Mouse (Mus musculus): ENCODE measurements around the gene Unc45b. TPM values are rescaled to one million over a fixed set of nuclear protein-coding genes. Genes with fewer than 3 reads are reported as not detected.
"Not testable (repeated sequence)": the region's sequence is repeated elsewhere in the genome, so short reads cannot be mapped to it uniquely, and the experiment has no call there.

Gene Unc45b
- polyA plus RNA-seq, 1 experiment from 2014 or later: 0.25 TPM

GRCm38 (mm10) chr11:82899720-82900119, 10.6 kb upstream of the Unc45b start:
- H3K4me3 ChIP-seq: no peak overlapping the region
- H3K27ac ChIP-seq: no peak overlapping the region
- WGBS: 96% methylated on average over 5 of the region's 5 CpGs
- no peak overlapping the region for H3K9ac ChIP-seq
- no peaks in the 10 kb centered on the region for H3K4me1 ChIP-seq
- no peaks in the 10 kb centered on the region for H3K27me3 ChIP-seq
- no peaks in the 10 kb centered on the region for H3K9me3 ChIP-seq (replicated peaks)
- no peak for ATAC-seq
- H3K36me3 ChIP-seq (ENCODE audit: poor library complexity, severe bottlenecking): peaks cover 74% of the 10 kb centered on the region
- H3K4me2 ChIP-seq: no peak overlapping the region

GRCm38 (mm10) chr11:82901606-82902310, 8.6 kb upstream of the Unc45b start:
- H3K27ac ChIP-seq: no peak overlapping the region
- no peak overlapping the region for H3K9ac ChIP-seq
- WGBS: 91% methylated on average over 20 of the region's 20 CpGs
- no peak for ATAC-seq
- no peak overlapping the region for H3K4me2 ChIP-seq
- H3K4me1 ChIP-seq: no peaks in the 10 kb centered on the region
- no peaks in the 10 kb centered on the region for H3K9me3 ChIP-seq (replicated peaks)
- H3K27me3 ChIP-seq: no peaks in the 10 kb centered on the region
- H3K36me3 ChIP-seq (ENCODE audit: poor library complexity, severe bottlenecking): peaks cover 92% of the 10 kb centered on the region
- H3K4me3 ChIP-seq: no peak overlapping the region

DNA sequence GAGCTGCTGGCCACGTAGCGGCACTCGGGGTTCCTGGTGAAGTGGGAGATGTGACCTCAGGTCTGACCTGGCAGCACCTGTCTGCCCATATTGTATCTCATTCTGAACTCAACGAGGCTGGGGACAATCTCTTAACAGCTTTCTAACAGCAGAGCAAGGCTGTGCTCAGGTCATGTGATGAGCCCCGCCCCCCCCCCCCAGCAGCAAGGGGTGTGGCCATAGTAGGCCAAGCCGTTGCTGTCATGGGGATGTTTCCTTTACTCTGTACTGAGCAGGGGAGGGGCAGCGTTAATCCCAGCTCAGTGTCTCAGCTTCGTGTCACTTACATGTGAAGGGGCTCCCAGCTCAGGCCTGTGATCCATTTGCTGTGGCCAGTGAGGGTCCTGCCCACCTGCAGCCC, 5.4 kb upstream of the Unc45b start:
- Histone ChIP-seq H3K36me3 (ENCODE audit: poor library complexity, severe bottlenecking) (peaks cover 66% of the 10 kb centered on the region), H3K4me2 (no peak overlapping the region), H3K4me3 (no peak overlapping the region), H3K4me1 (peaks cover 9% of the 10 kb centered on the region), H3K9ac (no peak overlapping the region), H3K27me3 (no peaks in the 10 kb centered on the region), H3K27ac (no peak overlapping the region), H3K9me3 (replicated peaks) (no peaks in the 10 kb centered on the region)
- no peak for ATAC-seq
- WGBS: 65% methylated on average over 8 of the region's 8 CpGs

GRCm38 (mm10) chr11:82905816-82906215, 4.5 kb upstream of the Unc45b start:
- H3K9ac ChIP-seq: no peak overlapping the region
- H3K27ac ChIP-seq: no peak overlapping the region
- H3K9me3 ChIP-seq (replicated peaks): no peaks in the 10 kb centered on the region
- H3K27me3 ChIP-seq: no peaks in the 10 kb centered on the region
- no peak for ATAC-seq
- no peak overlapping the region for H3K4me2 ChIP-seq
- WGBS: 86% methylated on average over 5 of the region's 5 CpGs
- no peak overlapping the region for H3K4me3 ChIP-seq
- peaks cover 9% of the 10 kb centered on the region for H3K4me1 ChIP-seq
- H3K36me3 ChIP-seq (ENCODE audit: poor library complexity, severe bottlenecking): peaks cover 57% of the 10 kb centered on the region

- Histone ChIP-seq H3K27ac (no peak within 1 kb of the TSS), H3K4me1 (peaks cover 9% of the 10 kb centered on the region), H3K27me3 (peaks cover 8% of the 10 kb centered on the region; the same call in 1 of the 2 replicates), H3K4me3 (peak within 1 kb of the TSS; percentile 85), H3K36me3 (ENCODE audit: poor library complexity, severe bottlenecking) (peaks cover 36% of the 10 kb centered on the region), H3K9ac (peak within 1 kb of the TSS; percentile 85), H3K4me2 (peak within 1 kb of the TSS; percentile 85), H3K9me3 (replicated peaks) (no peaks in the 10 kb centered on the region)
- WGBS: 1% methylated on average over 72 of the region's 73 CpGs
- peak; percentile 94 for ATAC-seq
Observed at GRCm38 (mm10) chr11:82907651-82908607, 2.4 kb upstream of the Unc45b start, which contains the start of gene Nle1. Gene Nle1, minus strand, starts transcription at chr11:82908411.

- no peaks in the 10 kb centered on the region for H3K9me3 ChIP-seq (replicated peaks)
- WGBS: 48% methylated on average over 10 of the region's 10 CpGs
- ATAC-seq: peak; percentile 10; the same call in 1 of the 2 replicates
- H3K4me3 ChIP-seq: peak overlapping the region; percentile 85
- peak overlapping the region; percentile 85 for H3K4me2 ChIP-seq
- peak overlapping the region; percentile 85 for H3K9ac ChIP-seq
- H3K27me3 ChIP-seq: peaks cover 14% of the 10 kb centered on the region
- no peak overlapping the region for H3K27ac ChIP-seq
- H3K4me1 ChIP-seq: peaks cover 9% of the 10 kb centered on the region
- H3K36me3 ChIP-seq (ENCODE audit: poor library complexity, severe bottlenecking): peaks cover 29% of the 10 kb centered on the region
Observed at GRCm38 (mm10) chr11:82908608-82908989, 1.8 kb upstream of the Unc45b start.

DNA sequence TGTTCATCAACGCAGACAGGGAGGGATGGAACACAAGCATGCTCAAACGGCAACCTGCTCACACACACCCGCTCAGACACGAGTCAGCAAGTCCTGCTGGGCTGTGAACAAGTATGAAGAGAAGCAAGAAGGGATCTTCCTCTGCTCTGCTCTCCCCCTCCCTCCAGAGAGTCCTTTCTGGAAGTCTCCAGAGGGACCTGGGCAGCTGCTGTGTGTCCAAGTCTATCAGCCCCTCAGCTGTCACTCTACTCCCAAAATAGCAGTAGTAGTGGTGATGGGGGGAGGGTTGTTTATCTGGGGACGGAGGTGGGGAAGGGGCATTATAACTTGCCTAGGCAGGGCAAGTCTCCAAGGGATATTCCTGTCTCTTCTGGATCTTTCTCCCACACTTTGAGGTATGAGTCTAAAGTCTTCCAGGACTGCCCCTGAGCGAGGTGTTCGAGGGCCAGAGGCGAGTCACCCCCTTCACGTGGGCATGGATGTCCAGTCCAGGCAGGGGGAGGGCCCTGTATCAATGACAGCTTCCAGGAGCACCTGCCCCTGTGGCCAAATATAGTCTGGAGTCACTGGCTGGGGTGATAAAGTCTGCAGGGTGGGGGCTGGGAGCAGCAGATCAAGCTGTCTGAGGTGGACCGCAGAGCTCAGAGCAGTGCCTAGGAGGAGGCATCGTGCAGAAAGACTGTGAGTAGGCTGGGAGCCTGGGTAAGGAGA, 484 bp downstream of the Unc45b start:
- Histone ChIP-seq H3K4me1 (peaks cover 13% of the 10 kb centered on the region), H3K4me2 (no peak overlapping the region), H3K27ac (no peak overlapping the region), H3K4me3 (no peak overlapping the region), H3K27me3 (peaks cover 23% of the 10 kb centered on the region), H3K36me3 (ENCODE audit: poor library complexity, severe bottlenecking) (peaks cover 7% of the 10 kb centered on the region; the same call in 1 of the 2 replicates), H3K9ac (no peak overlapping the region), H3K9me3 (replicated peaks) (no peaks in the 10 kb centered on the region)
- ATAC-seq: no peak
- 90% methylated on average over 11 of the region's 11 CpGs for WGBS

- Histone ChIP-seq H3K9ac (no peak overlapping the region; the same call in 1 of the 2 replicates), H3K9me3 (replicated peaks) (no peaks in the 10 kb centered on the region), H3K4me2 (peak overlapping the region; percentile 54), H3K4me3 (0 out of 2 replicates have a peak overlapping the region, but pooled peaks have one; percentile 18), H3K4me1 (0 out of 2 replicates have a peak, but pooled peaks cover 3% of the 10 kb centered on the region), H3K27me3 (peaks cover 26% of the 10 kb centered on the region), H3K36me3 (ENCODE audit: poor library complexity, severe bottlenecking) (no peaks in the 10 kb centered on the region), H3K27ac (no peak overlapping the region)
- ATAC-seq: peak; percentile 53
- 7% methylated on average over 16 of the region's 16 CpGs for WGBS
Observed at GRCm38 (mm10) chr11:82914711-82915352, 4.5 kb downstream of the Unc45b start.

DNA sequence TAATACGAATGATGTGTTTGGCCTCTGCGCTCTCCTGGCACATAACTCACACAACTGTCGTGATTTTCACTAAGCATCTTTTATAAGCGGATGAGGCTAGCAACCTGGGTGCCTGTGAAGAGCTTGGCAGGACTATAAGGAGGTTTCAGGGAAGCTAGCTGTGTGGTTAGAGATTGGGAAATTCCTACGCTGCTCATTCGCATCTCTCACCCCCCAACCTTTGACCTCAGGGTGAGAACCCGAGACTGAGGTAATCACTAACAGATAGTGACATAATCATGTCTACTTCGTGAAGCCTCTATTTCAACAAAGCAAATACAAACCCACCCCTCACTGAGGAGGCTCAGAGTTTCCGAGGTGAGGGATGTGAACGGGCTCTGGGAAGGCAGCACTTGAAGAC, 10.4 kb downstream of the Unc45b start:
- ATAC-seq: no peak

DNA sequence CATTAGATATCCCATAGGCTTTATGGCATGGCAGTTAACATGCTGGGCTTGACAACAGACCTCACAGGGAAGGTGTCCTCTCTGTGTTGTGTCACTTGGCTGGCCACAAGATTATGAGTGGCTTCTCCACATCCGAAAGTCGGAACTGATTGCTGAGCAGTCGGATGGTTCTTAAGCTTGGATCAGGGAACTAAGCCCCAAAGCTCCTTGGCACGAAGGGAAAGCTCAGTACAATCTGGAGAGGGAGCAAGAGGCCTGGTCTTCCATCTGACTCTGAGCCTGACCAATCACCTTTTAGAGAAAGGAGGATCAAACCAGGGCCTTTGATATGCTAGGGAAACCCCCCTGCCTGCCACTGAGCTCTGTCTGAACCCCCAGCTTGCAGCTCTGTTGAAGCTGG, 11.3 kb downstream of the Unc45b start:
- ATAC-seq: no peak
- Histone ChIP-seq H3K4me2 (no peak overlapping the region), H3K36me3 (ENCODE audit: poor library complexity, severe bottlenecking) (no peaks in the 10 kb centered on the region), H3K4me1 (no peaks in the 10 kb centered on the region), H3K9ac (no peak overlapping the region), H3K27ac (no peak overlapping the region), H3K27me3 (peaks cover 24% of the 10 kb centered on the region), H3K9me3 (replicated peaks) (no peaks in the 10 kb centered on the region), H3K4me3 (no peak overlapping the region)
- 76% methylated on average over 4 of the region's 4 CpGs for WGBS

More for the DNA sequence above, 10.4 kb downstream of the Unc45b start:
- WGBS: 73% methylated on average over 10 of the region's 10 CpGs
- no peak overlapping the region for H3K9ac ChIP-seq
- no peaks in the 10 kb centered on the region for H3K4me1 ChIP-seq
- no peaks in the 10 kb centered on the region for H3K36me3 ChIP-seq (ENCODE audit: poor library complexity, severe bottlenecking)
- H3K4me3 ChIP-seq: no peak overlapping the region
- H3K4me2 ChIP-seq: no peak overlapping the region
- H3K9me3 ChIP-seq (replicated peaks): no peaks in the 10 kb centered on the region
- H3K27me3 ChIP-seq: peaks cover 17% of the 10 kb centered on the region
- no peak overlapping the region for H3K27ac ChIP-seq

GRCm38 (mm10) chr11:82923910-82924309, 13.6 kb downstream of the Unc45b start:
- peaks cover 37% of the 10 kb centered on the region for H3K27me3 ChIP-seq
- WGBS: 87% methylated on average over 6 of the region's 6 CpGs
- H3K4me2 ChIP-seq; H3K9me3 ChIP-seq (replicated peaks); H3K4me1 ChIP-seq; H3K4me3 ChIP-seq; ATAC-seq; H3K27ac ChIP-seq; H3K9ac ChIP-seq; H3K36me3 ChIP-seq (ENCODE audit: poor library complexity, severe bottlenecking): not testable (repeated sequence)
